Mouse (Mus musculus): ENCODE data around the gene Mettl6. TPM values are rescaled to one million over a fixed set of nuclear protein-coding genes. Genes with fewer than 3 reads are reported as not detected.

Mettl6 gene
- polyA plus RNA-seq, 1 experiment, result 3.3 TPM

DNA sequence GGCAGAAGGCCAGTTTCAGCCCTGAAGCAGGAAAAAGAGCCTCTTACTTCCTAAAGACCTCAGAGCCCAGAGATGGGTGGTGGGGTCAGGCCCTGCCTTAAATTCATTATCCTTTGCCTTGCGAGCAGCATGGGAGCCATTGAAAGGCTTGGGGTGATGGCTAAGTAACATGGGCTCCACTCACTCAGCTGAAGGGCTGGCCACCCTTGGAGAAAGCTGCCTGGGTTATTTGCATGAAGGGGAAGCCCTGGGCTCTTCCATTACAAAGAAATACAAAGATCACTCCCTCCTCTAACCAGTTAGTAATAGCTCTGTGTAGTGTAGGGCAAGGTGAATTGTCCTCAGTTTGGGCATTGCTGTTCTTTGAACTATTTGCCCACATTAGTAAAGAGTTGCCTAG lies 4.7 kb upstream of the Mettl6 start:
- 97% methylated on average over 1 of the region's 1 CpGs for WGBS
- TF ChIP-seq CTCF (IDR thresholded peaks at IDR 0.05; ENCODE audit: extremely low read depth, insufficient read length, insufficient replicate concordance, low read depth, low read length) (no peak), POLR2A (IDR thresholded peaks at IDR 0.05; ENCODE audit: low read depth, low read length) (no peak)
- Histone ChIP-seq H3K4me1 (ENCODE audit: control insufficient read depth, insufficient read depth, insufficient read length, low read length) (peaks cover 9% of the 10 kb centered on the region; the same call in 1 of the 2 replicates), H3K27ac (ENCODE audit: insufficient read depth, low read depth, low read length) (no peak overlapping the region), H3K27me3 (ENCODE audit: control insufficient read depth, insufficient read depth, low read length) (no peaks in the 10 kb centered on the region), H3K4me3 (ENCODE audit: low read depth, low read length) (no peak overlapping the region), H3K36me3 (ENCODE audit: control insufficient read depth, insufficient read depth, low read length) (peaks cover 34% of the 10 kb centered on the region)

DNA sequence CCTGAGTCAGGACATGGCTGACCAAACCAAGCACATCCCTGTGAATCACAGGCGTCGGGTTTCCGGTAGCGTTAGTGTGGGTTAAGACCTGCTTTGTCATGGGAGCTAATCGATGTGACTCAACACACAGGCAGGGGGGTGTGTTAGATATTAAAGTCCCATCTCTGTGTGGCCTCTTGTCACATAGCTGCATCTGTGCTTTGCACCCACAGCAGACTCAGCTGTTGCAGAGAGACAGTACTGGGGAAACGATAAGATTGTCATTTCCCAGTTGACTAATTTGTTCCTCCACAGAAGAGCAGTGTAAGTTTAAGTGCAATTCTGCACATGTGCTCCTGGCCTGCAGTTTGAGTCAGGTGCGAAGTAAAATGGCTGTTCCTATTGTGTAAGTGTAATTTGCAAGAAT lies 1.4 kb upstream of the Mettl6 start:
- Histone ChIP-seq H3K4me1 (ENCODE audit: control insufficient read depth, insufficient read depth, insufficient read length, low read length) (peaks cover 13% of the 10 kb centered on the region), H3K27me3 (ENCODE audit: control insufficient read depth, insufficient read depth, low read length) (no peaks in the 10 kb centered on the region), H3K27ac (ENCODE audit: insufficient read depth, low read depth, low read length) (no peak overlapping the region), H3K4me3 (ENCODE audit: low read depth, low read length) (peak overlapping the region; percentile 25; the same call in 1 of the 2 replicates), H3K36me3 (ENCODE audit: control insufficient read depth, insufficient read depth, low read length) (peaks cover 16% of the 10 kb centered on the region)
- TF ChIP-seq CTCF (IDR thresholded peaks at IDR 0.05; ENCODE audit: extremely low read depth, insufficient read length, insufficient replicate concordance, low read depth, low read length), result no peak
- no peak for TF ChIP-seq POLR2A (IDR thresholded peaks at IDR 0.05; ENCODE audit: low read depth, low read length)
- 9% methylated on average over 7 of the region's 7 CpGs for WGBS

DNA sequence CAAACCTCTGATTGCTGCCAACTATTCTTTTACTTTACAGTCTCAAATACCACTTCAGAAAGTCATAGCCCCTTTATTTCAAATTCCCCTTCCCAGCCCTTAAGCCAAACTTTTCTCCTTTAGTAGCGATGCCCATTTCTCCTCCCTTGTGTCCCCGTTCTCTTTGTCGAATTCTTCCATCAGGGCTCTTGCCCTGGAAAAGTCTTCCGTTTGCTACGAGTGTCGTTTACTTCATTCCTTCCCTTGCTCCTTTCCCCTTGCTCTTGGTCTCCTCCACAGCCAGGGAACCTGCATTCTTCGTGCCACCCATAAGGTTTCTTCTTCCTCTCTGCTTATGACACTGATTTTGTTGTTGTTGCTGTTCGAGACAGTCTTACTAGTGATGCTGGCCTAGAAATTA lies 698 bp upstream of the Mettl6 start:
- Histone ChIP-seq H3K27me3 (ENCODE audit: control insufficient read depth, insufficient read depth, low read length) (no peaks in the 10 kb centered on the region), H3K4me1 (ENCODE audit: control insufficient read depth, insufficient read depth, insufficient read length, low read length) (peaks cover 13% of the 10 kb centered on the region), H3K27ac (ENCODE audit: insufficient read depth, low read depth, low read length) (0 out of 2 replicates have a peak overlapping the region, but pooled peaks have one; percentile 72), H3K4me3 (ENCODE audit: low read depth, low read length) (peak overlapping the region; percentile 98), H3K36me3 (ENCODE audit: control insufficient read depth, insufficient read depth, low read length) (peaks cover 13% of the 10 kb centered on the region)
- WGBS, result under 1% methylated on average over 8 of the region's 8 CpGs
- TF ChIP-seq POLR2A (IDR thresholded peaks at IDR 0.05; ENCODE audit: low read depth, low read length) (no peak), CTCF (IDR thresholded peaks at IDR 0.05; ENCODE audit: extremely low read depth, insufficient read length, insufficient replicate concordance, low read depth, low read length) (no peak)

DNA sequence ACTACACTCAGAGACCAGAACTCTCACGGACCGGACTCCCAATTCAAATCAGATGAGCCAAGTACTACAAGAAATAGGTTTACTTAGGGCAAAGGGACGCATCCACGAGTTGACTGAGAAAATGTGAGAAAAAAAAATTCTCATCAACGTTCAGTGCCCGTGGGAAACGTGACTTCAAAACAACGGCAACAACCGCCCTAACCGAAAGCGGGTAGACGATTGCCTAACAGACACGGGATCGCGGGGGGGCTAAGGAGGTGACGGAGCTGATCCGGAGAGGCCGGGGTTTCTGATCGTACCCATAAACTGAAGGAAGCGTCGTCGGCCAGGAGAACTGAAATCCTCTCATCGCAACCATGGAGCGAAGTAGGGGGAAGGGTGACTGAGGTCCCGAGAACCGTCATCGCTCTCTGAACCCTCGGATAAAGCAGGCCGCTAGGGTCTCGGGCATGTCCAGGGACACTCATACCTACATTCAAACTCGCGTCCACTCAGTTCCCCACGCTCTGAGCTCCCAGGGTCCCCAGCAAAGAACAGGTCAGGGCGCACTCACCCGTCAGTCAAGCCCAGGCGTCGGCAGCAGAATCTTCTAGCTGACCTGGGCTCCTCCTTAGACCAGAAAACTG lies 378 bp downstream of the Mettl6 start, which contains the start of gene Eaf1:
Eaf1 (plus strand) TSS at position 51 of the 626 bp plus-strand sequence.
- H3K4me1 ChIP-seq (ENCODE audit: control insufficient read depth, insufficient read depth, insufficient read length, low read length), result peaks cover 13% of the 10 kb centered on the region
- peak within 1 kb of the TSS; percentile 72 for H3K27ac ChIP-seq (ENCODE audit: insufficient read depth, low read depth, low read length)
- under 1% methylated on average over 37 of the region's 37 CpGs for WGBS
- H3K36me3 ChIP-seq (ENCODE audit: control insufficient read depth, insufficient read depth, low read length), result peaks cover 15% of the 10 kb centered on the region
- peak within 1 kb of the TSS; percentile 98 for H3K4me3 ChIP-seq (ENCODE audit: low read depth, low read length)
- H3K27me3 ChIP-seq (ENCODE audit: control insufficient read depth, insufficient read depth, low read length), result no peaks in the 10 kb centered on the region
- TF ChIP-seq POLR2A (IDR thresholded peaks at IDR 0.05; ENCODE audit: low read depth, low read length) (no peak), CTCF (IDR thresholded peaks at IDR 0.05; ENCODE audit: extremely low read depth, insufficient read length, insufficient replicate concordance, low read depth, low read length) (no peak)

DNA sequence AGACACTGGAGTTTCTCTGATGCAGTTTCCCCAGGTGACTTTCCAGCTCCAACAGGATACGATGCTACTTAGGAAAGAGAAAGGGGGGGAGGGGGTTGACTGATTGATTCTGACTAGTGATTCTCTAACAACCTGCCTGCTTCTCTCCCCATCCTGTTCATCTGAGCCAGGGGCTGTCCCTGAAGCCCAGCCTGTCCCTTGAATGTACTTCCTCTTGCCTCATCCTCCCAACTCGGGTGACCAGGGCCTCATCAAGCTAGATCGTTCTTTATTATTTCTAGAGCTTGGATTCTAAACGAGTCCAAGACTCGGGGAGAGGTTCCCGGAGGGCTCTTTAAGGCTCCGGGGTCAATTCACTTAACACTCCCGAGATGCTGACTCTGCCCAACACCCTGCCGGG lies 939 bp downstream of the Mettl6 start:
- Histone ChIP-seq H3K27ac (ENCODE audit: insufficient read depth, low read depth, low read length) (no peak overlapping the region), H3K4me3 (ENCODE audit: low read depth, low read length) (peak overlapping the region; percentile 98), H3K36me3 (ENCODE audit: control insufficient read depth, insufficient read depth, low read length) (peaks cover 19% of the 10 kb centered on the region), H3K4me1 (ENCODE audit: control insufficient read depth, insufficient read depth, insufficient read length, low read length) (peaks cover 13% of the 10 kb centered on the region), H3K27me3 (ENCODE audit: control insufficient read depth, insufficient read depth, low read length) (no peaks in the 10 kb centered on the region)
- TF ChIP-seq CTCF (IDR thresholded peaks at IDR 0.05; ENCODE audit: extremely low read depth, insufficient read length, insufficient replicate concordance, low read depth, low read length) (no peak), POLR2A (IDR thresholded peaks at IDR 0.05; ENCODE audit: low read depth, low read length) (no peak)
- WGBS, result 7% methylated on average over 9 of the region's 9 CpGs

DNA sequence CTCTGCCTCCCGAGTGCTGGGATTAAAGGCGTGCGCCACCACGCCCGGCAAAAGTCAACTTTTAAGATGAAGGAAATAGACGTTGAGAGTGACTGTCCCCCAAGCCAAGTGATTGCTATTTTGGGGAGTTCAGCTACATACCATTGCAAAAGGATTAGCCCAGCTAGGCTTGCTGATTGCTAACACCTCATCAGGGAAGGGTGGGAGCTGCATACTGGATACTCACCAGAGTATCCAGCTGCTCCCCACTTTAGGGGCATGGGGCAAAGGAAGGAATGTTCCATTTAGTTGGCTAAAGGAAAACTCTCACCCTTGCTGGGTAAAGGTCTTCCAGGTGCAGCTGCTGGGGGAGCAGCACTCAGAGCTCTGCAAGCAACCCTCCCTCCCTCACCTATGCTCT lies 6.8 kb downstream of the Mettl6 start:
- no peak overlapping the region for H3K27ac ChIP-seq (ENCODE audit: insufficient read depth, low read depth, low read length)
- 80% methylated on average over 6 of the region's 6 CpGs for WGBS
- H3K4me3 ChIP-seq (ENCODE audit: low read depth, low read length), result no peak overlapping the region
- H3K27me3 ChIP-seq (ENCODE audit: control insufficient read depth, insufficient read depth, low read length), result no peaks in the 10 kb centered on the region
- peaks cover 41% of the 10 kb centered on the region for H3K36me3 ChIP-seq (ENCODE audit: control insufficient read depth, insufficient read depth, low read length)
- no peaks in the 10 kb centered on the region for H3K4me1 ChIP-seq (ENCODE audit: control insufficient read depth, insufficient read depth, insufficient read length, low read length)
- TF ChIP-seq POLR2A (IDR thresholded peaks at IDR 0.05; ENCODE audit: low read depth, low read length) (no peak), CTCF (IDR thresholded peaks at IDR 0.05; ENCODE audit: extremely low read depth, insufficient read length, insufficient replicate concordance, low read depth, low read length) (no peak)

DNA sequence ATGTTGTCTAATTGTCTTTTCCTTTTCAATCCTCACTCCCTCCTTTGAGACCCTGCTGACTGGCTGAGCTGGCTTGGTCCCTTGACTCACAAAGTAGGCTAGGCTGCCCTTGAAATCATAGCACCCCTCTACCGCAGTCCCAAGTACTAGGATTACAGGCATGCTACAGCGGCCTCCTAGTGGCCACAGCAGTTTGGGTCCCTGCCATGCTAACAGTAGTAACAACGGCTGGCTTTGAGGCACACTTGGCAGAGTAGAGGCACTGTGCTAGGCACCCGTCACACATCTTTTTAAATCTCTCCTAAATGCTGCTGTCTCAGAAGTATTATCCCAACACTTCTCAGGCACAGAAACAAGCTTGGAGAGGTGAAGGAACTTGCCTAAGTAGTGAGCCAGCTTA lies 8.4 kb downstream of the Mettl6 start:
- WGBS, result 82% methylated on average over 4 of the region's 4 CpGs
- no peak overlapping the region for H3K27ac ChIP-seq (ENCODE audit: insufficient read depth, low read depth, low read length)
- peaks cover 55% of the 10 kb centered on the region for H3K36me3 ChIP-seq (ENCODE audit: control insufficient read depth, insufficient read depth, low read length)
- H3K4me1 ChIP-seq (ENCODE audit: control insufficient read depth, insufficient read depth, insufficient read length, low read length), result no peaks in the 10 kb centered on the region
- no peaks in the 10 kb centered on the region for H3K27me3 ChIP-seq (ENCODE audit: control insufficient read depth, insufficient read depth, low read length)
- TF ChIP-seq CTCF (IDR thresholded peaks at IDR 0.05; ENCODE audit: extremely low read depth, insufficient read length, insufficient replicate concordance, low read depth, low read length) (no peak), POLR2A (IDR thresholded peaks at IDR 0.05; ENCODE audit: low read depth, low read length) (no peak)
- H3K4me3 ChIP-seq (ENCODE audit: low read depth, low read length), result no peak overlapping the region
